Mouse (Mus musculus) myocyte (in vitro differentiated cells): Measurements from ENCODE around the gene Dhx30.

Experiments
- CEBPB ChIP-seq: IDR thresholded peaks from 2 replicates; pipeline ENCODE4 v1.6.1; 2011; ENCODE audit warnings: mild to moderate bottlenecking, moderate library complexity; ENCODE audit not compliant: poor library complexity, insufficient read depth, severe bottlenecking
- E2F4 ChIP-seq: IDR thresholded peaks from one replicate; pipeline ENCODE4 v1.6.1; 2011; ENCODE audit warnings: mild to moderate bottlenecking, control low read depth, moderate library complexity; ENCODE audit not compliant: insufficient read depth
- MAX ChIP-seq: IDR thresholded peaks from one replicate; pipeline ENCODE4 v1.6.1; 2011; ENCODE audit warnings: low read depth, mild to moderate bottlenecking, control low read depth
- MYOD1 ChIP-seq, 3 experiments: IDR thresholded peaks; one replicate each; pipeline ENCODE4 v1.6.1; 2011; ENCODE audit warnings: control low read depth in 2 of 3, low read depth in 2 of 3, mild to moderate bottlenecking in 2 of 3, moderate library complexity in 1 of 3; ENCODE audit not compliant: insufficient read length in 2 of 3, control insufficient read depth in 1 of 3
- MYOG ChIP-seq, 3 experiments: IDR thresholded peaks; one replicate each; pipeline ENCODE4 v1.6.1; 2011; ENCODE audit warnings: control low read depth in 2 of 3, low read depth in 2 of 3, mild to moderate bottlenecking in 2 of 3; ENCODE audit not compliant: insufficient read length in 2 of 3, control insufficient read depth in 1 of 3, insufficient read depth in 1 of 3
- POLR2A ChIP-seq: IDR thresholded peaks from one replicate; pipeline ENCODE4 v1.6.1; 2011; ENCODE audit warnings: low read depth, mild to moderate bottlenecking, control low read depth, moderate library complexity; ENCODE audit not compliant: insufficient read length
- POLR2AphosphoS2 ChIP-seq: IDR thresholded peaks from one replicate; pipeline ENCODE4 v1.6.1; 2011; ENCODE audit warnings: low read depth, control low read depth; ENCODE audit not compliant: insufficient read length
- REST ChIP-seq: IDR thresholded peaks from one replicate; pipeline ENCODE4 v1.6.1; 2011; ENCODE audit warnings: mild to moderate bottlenecking, control low read depth, moderate library complexity; ENCODE audit not compliant: insufficient read depth, insufficient read length
- SRF ChIP-seq: IDR thresholded peaks from one replicate; pipeline ENCODE4 v1.6.1; 2011; ENCODE audit warnings: low read depth; ENCODE audit not compliant: control insufficient read depth, insufficient read length
- TCF12 ChIP-seq: IDR thresholded peaks from one replicate; pipeline ENCODE4 v1.6.1; 2011; ENCODE audit warnings: mild to moderate bottlenecking, control low read depth; ENCODE audit not compliant: poor library complexity, insufficient read depth, severe bottlenecking
- TCF3 ChIP-seq: IDR thresholded peaks from one replicate; pipeline ENCODE4 v1.6.1; 2011; ENCODE audit warnings: low read depth, control low read depth; ENCODE audit not compliant: insufficient read length
- USF1 ChIP-seq: IDR thresholded peaks from one replicate; pipeline ENCODE4 v1.6.1; 2011; ENCODE audit warnings: low read depth, mild to moderate bottlenecking, control low read depth, moderate library complexity

GRCm38 (mm10) chr9:110084201-110084964, 33.2 kb downstream of the Dhx30 start:
- TF ChIP-seq USF1: no peak
- peak; percentile 66 to 91 (median 84) for TF ChIP-seq MYOD1 (IDR thresholded peaks at IDR 0.05; ENCODE audit: control insufficient read depth in 1 of 3, insufficient read length in 2 of 3, low read depth in 2 of 3)
- peak; percentile 18 for TF ChIP-seq POLR2A
- TF ChIP-seq TCF12: no peak
- TF ChIP-seq POLR2AphosphoS2: no peak
- no peak for TF ChIP-seq MAX
- no peak for TF ChIP-seq SRF
- no peak for TF ChIP-seq E2F4
- TF ChIP-seq MYOG (IDR thresholded peaks at IDR 0.05; ENCODE audit: control insufficient read depth in 1 of 3, insufficient read depth in 1 of 3, insufficient read length in 2 of 3, low read depth in 2 of 3): peak; percentile 54 to 82 (median 80)
- no peak for TF ChIP-seq CEBPB
- TF ChIP-seq REST: no peak
- no peak for TF ChIP-seq TCF3
